Mouse (Mus musculus) lung, adult 2 months (tissue): ENCODE results near the gene Fam234b.

ENCODE experiments used
- CTCF ChIP-seq: fragments of 200-500 bp; IDR thresholded peaks from 2 replicates; pipeline ENCODE4 v1.5.1; 2011; ENCODE audit warnings: mild to moderate bottlenecking, low read length, control low read depth; ENCODE audit not compliant: insufficient read depth
- POLR2A ChIP-seq: fragments of 200-500 bp; IDR thresholded peaks from 2 replicates; pipeline ENCODE4 v1.6.1; 2011; ENCODE audit warnings: low read depth, mild to moderate bottlenecking, control low read depth, low read length, borderline replicate concordance; ENCODE audit errors: extremely low read depth

- TF ChIP-seq CTCF (no peak), POLR2A (no peak)
Observed at GRCm38 (mm10) chr6:135247861-135248260, 50.1 kb downstream of the Fam234b start.
